8 mouse cellular contexts compared by ENCODE assay signal in the genomic region with DNA sequence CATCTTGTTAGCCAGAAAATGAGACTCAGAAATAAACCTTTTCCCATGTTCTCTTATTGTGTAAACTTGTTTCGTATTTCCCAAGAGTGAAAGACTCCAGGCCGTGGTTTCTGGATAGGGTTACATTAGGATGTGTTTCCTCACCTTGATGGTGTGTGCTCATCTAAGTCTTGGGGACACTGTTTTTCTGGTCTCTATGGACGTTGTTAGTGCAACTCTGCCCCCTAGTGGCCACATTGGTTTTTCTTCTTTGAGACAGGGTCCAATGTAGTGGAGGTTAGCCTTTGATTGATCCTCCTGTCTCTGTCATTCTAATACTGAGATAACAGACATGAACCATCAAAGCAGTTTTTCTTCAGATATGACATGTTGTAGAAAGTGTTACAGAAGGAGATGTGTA. TPM values are rescaled to one million over a fixed set of nuclear protein-coding genes. Genes with fewer than 3 reads are reported as not detected.
DNase-seq lines count a peak whose midpoint lies in the region; ATAC-seq and TF ChIP-seq lines count a peak whose summit lies in the region.
"Had no signal": no experiment of that assay in that cellular context is flagged by ENCODE, and none has a peak within 500 bp of the region (broad histone marks: within the 10 kb centered on the region; RNA-seq: fewer than 3 reads in every experiment).

No protein-coding gene starts in this region.

- H3K36me3 ChIP-seq in forebrain, postnatal 0 days (ENCODE audit: insufficient read depth), result no peaks in the 10 kb centered on the region
- no peaks in the 10 kb centered on the region for H3K36me3 ChIP-seq in kidney, postnatal 0 days (ENCODE audit: insufficient read depth, low read length)
- no peaks in the 10 kb centered on the region for H3K36me3 ChIP-seq in liver, embryonic 11.5 days (ENCODE audit: control insufficient read depth, insufficient read depth, low read length)
- H3K36me3 ChIP-seq: neural tube, embryonic 13.5 days had no signal

- H3K9me3 ChIP-seq in forebrain, postnatal 0 days (ENCODE audit: low read length), result no peaks in the 10 kb centered on the region
- no peaks in the 10 kb centered on the region for H3K9me3 ChIP-seq in kidney, postnatal 0 days (replicated peaks; ENCODE audit: low read length)
- H3K9me3 ChIP-seq in liver, embryonic 11.5 days (ENCODE audit: control insufficient read depth, low read length), result no peaks in the 10 kb centered on the region
- H3K9me3 ChIP-seq: neural tube, embryonic 13.5 days had no signal

- no peaks in the 10 kb centered on the region for H3K4me1 ChIP-seq in forebrain, postnatal 0 days (ENCODE audit: insufficient read depth)
- no peaks in the 10 kb centered on the region for H3K4me1 ChIP-seq in kidney, postnatal 0 days (replicated peaks; ENCODE audit: insufficient read depth, low read length)
- H3K4me1 ChIP-seq in liver, embryonic 11.5 days (replicated peaks; ENCODE audit: control insufficient read depth, insufficient read depth, low read length), result 0 out of 2 replicates have a peak, but pooled peaks cover 6% of the 10 kb centered on the region
- H3K4me1 ChIP-seq: neural tube, embryonic 13.5 days had no signal

- no peak for ATAC-seq in forebrain, postnatal 0 days
- no peak for ATAC-seq in kidney, postnatal 0 days (replicated peaks; ENCODE audit: low FRiP score, low read depth)
- ATAC-seq in liver, embryonic 11.5 days (replicated peaks; ENCODE audit: low FRiP score), result no peak

- no peak overlapping the region for H3K4me2 ChIP-seq in forebrain, postnatal 0 days (ENCODE audit: low read depth)
- no peak overlapping the region for H3K4me2 ChIP-seq in kidney, postnatal 0 days (ENCODE audit: low read length)
- no peak overlapping the region for H3K4me2 ChIP-seq in liver, embryonic 11.5 days
- H3K4me2 ChIP-seq: neural tube, embryonic 13.5 days had no signal

- no peak for TF ChIP-seq POLR2A in brain, embryonic 14.5 days (IDR thresholded peaks at IDR 0.05; ENCODE audit: borderline replicate concordance, extremely low read depth, insufficient read depth, insufficient read length, poor library complexity, severe bottlenecking)

- no peaks in the 10 kb centered on the region for H3K27me3 ChIP-seq in forebrain, postnatal 0 days (ENCODE audit: insufficient read depth, low read length)
- H3K27me3 ChIP-seq in kidney, postnatal 0 days (ENCODE audit: insufficient read depth, low read length), result no peaks in the 10 kb centered on the region
- no peaks in the 10 kb centered on the region for H3K27me3 ChIP-seq in liver, embryonic 11.5 days (replicated peaks; ENCODE audit: control insufficient read depth, insufficient read depth, low read length)
- H3K27me3 ChIP-seq: neural tube, embryonic 13.5 days had no signal

- H3K27ac ChIP-seq in forebrain, postnatal 0 days (ENCODE audit: low read depth, low read length), result no peak overlapping the region
- H3K27ac ChIP-seq in kidney, postnatal 0 days, result no peak overlapping the region
- H3K27ac ChIP-seq in liver, embryonic 11.5 days (ENCODE audit: low read depth, low read length), result no peak overlapping the region
- H3K27ac ChIP-seq: neural tube, embryonic 13.5 days had no signal

- H3K4me3 ChIP-seq in forebrain, postnatal 0 days (ENCODE audit: low read depth, low read length), result no peak overlapping the region
- H3K4me3 ChIP-seq in kidney, postnatal 0 days (replicated peaks; ENCODE audit: low read depth, low read length), result no peak overlapping the region
- no peak overlapping the region for H3K4me3 ChIP-seq in liver, embryonic 11.5 days (ENCODE audit: low read depth, low read length)
- H3K4me3 ChIP-seq: neural tube, embryonic 13.5 days had no signal

- WGBS in forebrain, postnatal 0 days, result 46% methylated on average over 3 of the region's 3 CpGs
- 34% methylated on average over 3 of the region's 3 CpGs for WGBS in kidney, postnatal 0 days
- 32% methylated on average over 3 of the region's 3 CpGs for WGBS in liver, embryonic 11.5 days

- peak; percentile 56 for DNase-seq in 3134 (ENCODE audit: extremely low read depth, insufficient read length, low spot score)
- peak; percentile 53 for DNase-seq in CD4-positive helper T cell, adult 2 months (ENCODE audit: low read depth, low spot score)
- DNase-seq in brain, embryonic 14.5 days (ENCODE audit: low read depth), result peak; percentile 73
- peak; percentile 78 for DNase-seq in forebrain, postnatal 0 days
- peak; percentile 65 for DNase-seq in kidney, postnatal 0 days (ENCODE audit: low spot score)
- DNase-seq in liver, embryonic 11.5 days (ENCODE audit: low spot score), result peak; percentile 54
- DNase-seq in right cerebral cortex, adult 2 months (ENCODE audit: low spot score in 2 of 2), result peak; percentile 83 to 86

- H3K9ac ChIP-seq in forebrain, postnatal 0 days, result no peak overlapping the region
- H3K9ac ChIP-seq in kidney, postnatal 0 days (ENCODE audit: low read depth, low read length), result no peak overlapping the region
- no peak overlapping the region for H3K9ac ChIP-seq in liver, embryonic 11.5 days (ENCODE audit: low read depth, low read length)
- H3K9ac ChIP-seq: neural tube, embryonic 13.5 days had no signal

- TF ChIP-seq CTCF in brain, embryonic 14.5 days (IDR thresholded peaks at IDR 0.05; ENCODE audit: borderline replicate concordance, extremely low read depth, insufficient read depth, insufficient read length), result peak; percentile 64; the same call in 1 of the 2 replicates
- TF ChIP-seq CTCF in forebrain, postnatal 0 days (IDR thresholded peaks at IDR 0.05; ENCODE audit: low read depth), result peak; percentile 78
- TF ChIP-seq CTCF in kidney, postnatal 0 days (IDR thresholded peaks at IDR 0.05; ENCODE audit: low read depth), result peak; percentile 90

RNA-seq across cellular contexts. Expression of a gene that starts 38.0 kb away (rescaled TPM):
- polyA plus RNA-seq in brain, embryonic 14.5 days (2012; rRNA removed), result 27.0 and 43.6 TPM in 2 replicates
- 11.4 and 37.0 TPM in 2 replicates for total RNA-seq in forebrain, postnatal 0 days (2014; rRNA removed)
- 3.8 and 4.3 TPM in 2 replicates for polyA plus RNA-seq in forebrain, postnatal 0 days (2015; fragmentation: Nextera tagmentation; extraction: Ambion mirVana)
- 54.7 and 55.7 TPM in 2 replicates for polyA plus RNA-seq in kidney, postnatal 0 days (2015; fragmentation: Nextera tagmentation; extraction: Ambion mirVana)
- 0.81 and 1.5 TPM in 2 replicates for polyA plus RNA-seq in liver, embryonic 11.5 days (2014; fragmentation: Nextera tagmentation; extraction: Ambion mirVana)
